Mouse (Mus musculus): ENCODE results near the gene Ndufaf5. TPM values are rescaled to one million over a fixed set of nuclear protein-coding genes. Genes with fewer than 3 reads are reported as not detected.
"Not testable (repeated sequence)": the region's sequence is repeated elsewhere in the genome, so short reads cannot be mapped to it uniquely, and the experiment has no call there.

The Ndufaf5 gene
- total RNA-seq (2021) = 10 to 100 TPM; 32.7 to 37.4 TPM

DNA sequence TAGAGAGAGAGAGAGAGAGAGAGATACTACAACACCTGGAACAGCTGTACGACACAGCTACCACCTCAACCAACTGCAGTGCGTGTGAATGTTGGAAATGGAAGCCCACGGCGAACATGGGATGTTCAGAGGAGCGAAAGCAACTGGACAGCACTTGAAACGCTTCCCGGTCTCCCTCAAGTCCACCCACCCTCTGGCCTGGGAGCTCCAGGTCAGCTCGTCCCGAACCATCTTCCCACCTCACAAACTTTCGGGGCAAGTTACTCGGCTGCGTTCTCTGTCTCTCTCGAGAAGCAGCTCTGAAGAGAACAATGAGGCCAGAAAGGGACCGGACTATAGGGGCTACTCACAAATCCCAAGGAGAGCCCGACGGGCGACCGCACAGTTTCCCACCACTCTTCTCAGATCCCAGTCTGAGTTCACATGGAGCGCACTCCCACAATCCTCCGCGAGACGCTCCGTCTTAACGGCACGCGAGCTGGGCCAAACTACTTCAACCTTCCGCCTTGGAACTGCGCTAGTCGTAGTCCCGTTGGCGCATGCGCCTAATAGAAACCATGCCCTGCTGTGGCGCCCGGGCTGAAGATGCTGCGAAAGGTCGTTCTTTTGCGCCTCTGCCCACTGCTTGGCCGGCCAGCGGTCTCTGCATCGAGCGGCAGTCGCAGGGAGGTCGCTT is at the start of gene Ndufaf5, which contains the start of gene Esf1:
Gene Ndufaf5, plus strand, starts transcription at position 523 of the 676 bp plus-strand sequence.
Gene Esf1, minus strand, starts transcription at position 438 of the 676 bp plus-strand sequence.
- DNase-seq = peak; percentile 97

DNA sequence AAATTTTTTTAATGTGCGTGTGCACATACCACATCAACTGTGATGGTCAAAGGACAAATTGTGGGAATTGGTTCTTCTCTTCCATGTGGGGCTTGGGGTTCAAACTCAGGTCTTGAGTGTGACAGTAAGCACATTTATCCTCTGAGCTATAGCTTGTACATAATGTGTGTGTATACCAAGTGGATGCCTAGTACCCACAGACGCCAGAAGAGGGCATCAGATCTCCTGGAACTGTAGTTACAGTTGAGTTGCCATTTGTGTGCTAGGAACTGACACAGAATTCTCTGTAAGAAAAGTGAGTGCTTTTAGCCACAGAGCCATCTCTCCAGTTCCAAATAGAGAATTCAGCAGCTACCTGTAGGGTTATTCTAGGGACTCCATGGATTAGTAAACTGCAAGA is 44.9 kb upstream of the Ndufaf5 start:
- DNase-seq = no peak

- not testable (repeated sequence) for DNase-seq
These were observed 18.7 kb upstream of the Ndufaf5 start, which contains the start of gene Gm17374 for GRCm38 (mm10) chr2:140151743-140152142. Gene Gm17374, plus strand, starts transcription at chr2:140152043.

- no peak for DNase-seq
These were observed 11.2 kb upstream of the Ndufaf5 start for GRCm38 (mm10) chr2:140159186-140159730.

DNA sequence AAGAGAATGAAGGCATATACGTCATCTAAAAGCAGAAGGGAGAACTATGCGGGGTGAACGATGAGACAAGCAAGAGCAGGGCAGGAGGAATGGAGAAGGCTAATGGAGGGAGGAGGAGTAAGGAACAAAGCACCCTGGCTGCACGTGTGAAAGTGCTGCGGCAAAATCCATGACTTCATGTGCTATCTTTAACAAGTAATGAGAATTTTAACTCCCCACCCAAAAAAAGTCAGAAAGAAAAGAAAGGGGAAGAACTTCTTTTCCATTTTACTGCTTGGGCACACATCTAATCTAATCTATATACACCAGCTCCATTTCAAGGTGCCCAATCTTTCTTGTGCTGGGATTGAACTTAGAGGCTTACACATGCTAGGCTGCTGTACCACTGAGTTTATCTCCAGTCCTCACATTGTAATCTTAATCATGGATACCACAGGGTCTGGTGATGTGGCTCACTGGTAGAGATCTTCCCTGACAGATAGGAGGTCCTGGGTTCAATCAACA is 7.0 kb upstream of the Ndufaf5 start:
- DNase-seq = no peak

GRCm38 (mm10) chr2:140169057-140169456 is 1.4 kb upstream of the Ndufaf5 start:
- no peak for DNase-seq

GRCm38 (mm10) chr2:140170803-140171553 is 529 bp downstream of the Ndufaf5 start:
- no peak for DNase-seq

DNA sequence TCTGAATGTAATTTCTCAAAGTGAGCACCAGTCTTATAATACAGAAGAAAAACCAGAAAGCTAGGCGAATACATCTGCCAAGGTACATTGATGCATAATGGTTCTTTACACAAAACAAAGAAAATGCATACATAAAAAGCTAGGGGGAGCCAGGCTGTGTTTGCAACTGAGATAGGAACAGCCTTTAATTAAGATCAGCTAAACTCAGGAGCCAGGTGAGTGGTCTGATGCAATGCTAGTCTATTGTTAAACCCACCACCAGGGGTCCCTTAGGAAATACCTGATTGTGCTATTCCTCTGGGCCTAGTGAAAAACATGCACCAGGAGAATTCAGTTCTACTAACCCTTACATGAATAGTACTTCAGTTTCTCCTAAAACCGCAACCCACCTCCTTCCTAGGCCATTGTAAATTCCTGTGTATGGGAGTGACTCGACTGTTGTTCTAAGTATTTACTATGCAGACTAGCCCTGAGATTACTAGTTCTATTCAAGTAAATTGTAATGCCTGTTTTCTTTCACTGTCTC is 15.3 kb downstream of the Ndufaf5 start:
- DNase-seq = not testable (repeated sequence)

DNA sequence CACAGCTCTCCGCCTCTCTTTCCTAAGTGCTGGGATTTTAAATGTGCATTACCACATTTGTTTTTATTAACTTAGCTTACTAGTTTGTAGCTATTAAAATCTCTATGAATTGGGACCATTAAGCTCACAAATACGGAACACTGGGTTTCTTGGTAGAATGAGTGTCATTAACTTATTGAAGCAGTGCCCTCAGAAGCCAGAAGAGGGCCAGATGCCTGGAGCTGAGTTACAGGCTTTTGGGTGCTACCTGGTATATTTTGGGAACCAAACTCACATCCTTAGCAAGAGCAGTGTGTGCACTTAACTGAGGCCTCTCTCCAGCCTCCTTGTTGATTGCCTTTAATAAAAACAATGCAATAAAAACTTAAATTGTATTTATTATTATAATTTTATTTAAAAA is 30.3 kb downstream of the Ndufaf5 start:
- DNase-seq = no peak

DNA sequence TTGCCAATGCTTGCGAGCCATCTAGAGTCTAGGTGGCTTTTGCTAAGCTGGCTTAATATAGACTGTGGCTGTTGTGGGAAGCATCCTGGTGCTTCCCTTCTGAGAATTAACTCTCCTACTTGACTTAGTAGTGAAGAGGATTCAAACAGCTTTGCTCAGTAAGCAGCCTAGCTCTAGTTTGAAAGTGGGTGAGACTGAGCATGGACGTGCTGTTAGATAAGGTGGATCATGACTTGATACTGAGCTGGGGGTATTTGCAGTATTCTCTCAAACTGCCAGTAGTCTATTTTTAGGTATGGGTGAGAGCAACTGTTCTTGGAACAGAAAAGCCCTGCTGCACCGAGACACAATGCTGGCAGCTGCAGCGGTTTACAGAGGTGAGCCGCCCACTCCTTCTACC is 32.1 kb downstream of the Ndufaf5 start:
- DNase-seq = peak; percentile 14

DNA sequence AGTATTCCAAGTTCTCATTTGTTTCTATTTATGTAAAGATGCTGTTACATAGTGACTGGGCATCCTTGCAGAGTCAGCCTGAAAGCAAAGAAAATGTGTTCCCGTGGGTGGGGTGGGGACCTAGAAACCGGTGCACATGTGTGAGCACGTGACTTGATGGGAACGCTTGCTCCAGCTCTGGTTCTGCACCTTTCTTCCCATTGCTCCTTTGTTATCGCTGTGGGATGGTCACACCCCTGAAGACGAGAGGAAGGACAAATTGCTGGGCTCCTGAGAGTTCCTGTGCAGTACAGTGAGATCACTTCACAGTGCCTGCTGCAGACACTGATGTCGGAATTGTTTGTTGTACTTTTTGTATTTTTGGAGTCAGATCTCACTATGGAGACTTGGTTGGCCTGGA is 33.3 kb downstream of the Ndufaf5 start:
- no peak for DNase-seq

DNA sequence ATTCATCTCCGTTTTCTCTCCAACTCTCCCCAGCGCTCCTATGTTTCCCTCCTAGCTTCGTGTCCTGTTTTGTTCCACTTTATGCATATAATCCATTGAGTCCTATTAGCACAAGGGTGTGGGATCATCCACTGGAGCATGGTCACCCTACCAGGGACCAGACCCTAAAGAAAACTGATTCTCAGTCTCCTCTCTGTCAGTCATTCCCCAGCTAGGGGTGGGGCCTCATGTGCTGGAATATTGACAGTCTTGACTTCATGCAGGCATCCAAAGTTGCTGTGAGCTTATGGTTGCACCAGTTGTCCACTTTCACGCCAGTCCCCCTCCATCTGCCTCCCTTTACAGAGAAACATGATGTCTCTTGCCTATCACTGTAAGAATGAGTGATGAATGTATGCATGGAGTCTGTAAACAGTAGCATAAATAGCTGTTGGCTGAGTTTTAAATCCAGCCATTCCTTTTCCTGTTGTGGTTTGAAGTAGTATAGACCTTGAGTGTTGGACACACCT is 44.1 kb downstream of the Ndufaf5 start:
- DNase-seq = no peak

DNA sequence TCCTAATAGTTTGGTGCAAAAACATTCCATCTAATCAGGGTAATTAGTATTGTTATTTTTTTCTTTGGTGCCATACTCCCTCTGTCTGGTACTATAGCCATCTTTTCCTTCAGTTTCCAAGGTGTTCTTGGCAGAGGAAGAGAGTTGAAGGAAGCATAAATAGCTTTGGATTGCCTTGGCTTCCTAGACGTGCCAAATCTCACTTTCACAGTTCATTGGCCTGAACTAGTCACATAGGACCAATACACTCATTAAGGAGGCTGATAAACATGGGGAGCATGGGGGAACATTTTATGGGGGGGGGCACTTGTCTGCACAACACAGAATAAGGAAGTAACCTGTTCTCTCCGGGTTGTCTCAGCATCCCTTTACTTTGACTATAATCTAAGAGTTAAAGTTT is 45.0 kb downstream of the Ndufaf5 start:
- no peak for DNase-seq

DNA sequence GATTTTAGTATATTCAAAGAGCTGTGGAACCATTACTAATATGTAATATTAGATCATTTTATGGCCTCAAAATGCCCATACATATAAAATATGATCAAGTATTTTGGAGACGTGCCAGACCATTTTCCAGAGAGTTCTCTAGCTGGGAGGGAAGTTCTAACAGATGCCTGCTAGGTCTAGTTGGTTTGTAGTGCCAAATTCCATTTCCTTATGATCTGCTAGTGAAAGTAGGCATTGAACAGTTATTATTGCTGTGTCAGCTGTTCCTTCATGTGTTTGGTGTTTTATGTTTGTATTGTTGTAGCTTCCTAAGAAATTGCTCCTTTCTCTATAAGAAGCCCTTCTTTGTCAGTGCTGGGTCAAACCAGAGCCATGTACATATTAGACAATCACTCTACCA is 45.5 kb downstream of the Ndufaf5 start:
- no peak for DNase-seq

GRCm38 (mm10) chr2:140220325-140220724 is 49.9 kb downstream of the Ndufaf5 start:
- DNase-seq = no peak

DNA sequence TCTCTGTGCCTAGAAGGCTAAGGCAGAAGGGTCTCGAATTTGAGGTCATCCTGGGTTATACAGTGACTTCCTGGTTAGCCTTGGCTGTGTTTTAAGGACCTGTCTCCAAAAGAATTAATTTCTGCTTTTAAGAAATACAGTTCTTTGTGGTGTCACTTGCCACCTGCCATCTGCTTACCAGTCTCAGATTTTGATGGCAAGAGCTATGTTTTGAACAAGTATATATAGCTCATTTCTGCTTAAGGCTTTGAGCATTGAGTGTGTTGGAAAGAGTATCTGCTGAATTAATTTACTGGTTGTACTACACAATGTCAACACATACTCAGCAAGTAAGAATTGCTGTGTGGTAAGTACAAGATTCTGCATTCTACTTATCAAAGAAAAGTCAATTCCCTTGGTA is 59.8 kb downstream of the Ndufaf5 start:
- no peak for DNase-seq

- DNase-seq = no peak
These were observed 66.8 kb downstream of the Ndufaf5 start for GRCm38 (mm10) chr2:140237245-140237644.

GRCm38 (mm10) chr2:140242398-140242797 is 71.9 kb downstream of the Ndufaf5 start:
- DNase-seq = no peak

- no peak for DNase-seq
These were observed 72.7 kb downstream of the Ndufaf5 start for GRCm38 (mm10) chr2:140243105-140243504.
